Mouse (Mus musculus): ENCODE results near the gene Peli3. TPM values are rescaled to one million over a fixed set of nuclear protein-coding genes. Genes with fewer than 3 reads are reported as not detected.
"Not testable (repeated sequence)": the region's sequence is repeated elsewhere in the genome, so short reads cannot be mapped to it uniquely, and the experiment has no call there.

Peli3 gene
- polyA plus RNA-seq (2016; fragmentation: Nextera tagmentation; extraction: Ambion mirVana) = 1.4 and 1.7 TPM in 2 replicates

DNA sequence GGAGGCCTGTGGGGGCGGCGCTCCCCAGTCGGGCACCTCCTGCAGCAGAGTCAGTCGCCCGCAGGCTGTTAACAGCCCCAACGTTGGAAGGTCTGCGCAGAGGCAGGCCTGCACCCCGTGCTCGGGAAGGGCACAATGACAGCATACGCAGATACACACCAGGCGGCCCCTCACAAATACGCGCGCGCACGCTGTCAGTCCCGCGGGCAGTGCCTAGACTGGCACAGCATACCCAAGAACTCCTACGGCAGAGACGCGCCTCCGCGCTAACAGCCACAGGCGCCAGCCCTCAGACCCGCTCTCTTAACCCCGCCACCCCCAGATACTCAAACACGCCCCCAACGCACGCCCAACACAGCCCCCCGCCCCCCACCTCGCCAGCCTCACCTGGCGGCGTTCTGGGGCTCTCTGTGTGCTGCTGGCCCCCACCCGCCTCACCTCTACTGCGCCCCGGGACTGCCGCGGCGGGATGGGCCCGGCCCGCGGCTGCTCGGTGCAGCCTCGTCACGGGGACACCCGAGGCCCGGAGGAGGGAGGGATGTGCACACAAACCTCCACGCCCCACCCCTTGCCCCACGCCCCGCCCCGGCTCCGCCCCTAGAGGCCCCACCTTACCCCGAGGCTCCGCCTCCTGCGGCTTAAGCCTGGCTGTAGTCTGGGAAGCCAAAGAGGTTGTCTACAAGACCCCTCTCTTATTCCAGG, at the start of gene Peli3:
TSS of gene Peli3 (minus strand) at position 577 of the 702 bp plus-strand sequence.
- peaks cover 26% of the 10 kb centered on the region for H3K4me1 ChIP-seq
- no peaks in the 10 kb centered on the region for H3K9me3 ChIP-seq
- DNase-seq (ENCODE audit: extremely low spot score, low spot score) = peak; percentile 83
- H3K36me3 ChIP-seq (replicated peaks) = no peaks in the 10 kb centered on the region
- H3K27ac ChIP-seq = peak within 1 kb of the TSS; percentile 77
- H3K27me3 ChIP-seq (ENCODE audit: poor library complexity, severe bottlenecking) = peaks cover 35% of the 10 kb centered on the region
- WGBS = under 1% methylated on average over 55 of the region's 55 CpGs
- peak within 1 kb of the TSS; percentile 83 for H3K4me3 ChIP-seq

DNA sequence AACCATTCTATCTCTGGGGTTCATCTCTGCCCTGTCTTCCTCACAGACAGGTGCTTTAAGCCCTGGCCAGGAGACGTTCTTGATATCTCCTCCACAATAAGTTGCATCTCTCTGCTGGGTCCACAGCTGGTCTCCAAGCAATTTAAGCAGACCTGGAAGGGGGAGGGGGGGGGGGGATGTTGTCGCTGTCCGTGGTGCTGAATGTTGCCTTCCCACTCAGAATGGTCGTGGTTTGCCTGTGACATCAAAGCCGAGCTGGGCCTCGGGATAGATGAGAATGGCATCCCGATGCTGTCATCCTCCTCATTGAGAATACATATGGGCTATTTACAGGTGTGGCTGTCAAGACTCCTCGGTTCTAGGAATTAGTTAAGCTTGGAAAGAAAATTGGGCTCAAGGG, 49.4 kb upstream of the Peli3 start:
- H3K4me1 ChIP-seq = peaks cover 15% of the 10 kb centered on the region
- H3K27ac ChIP-seq = no peak overlapping the region
- no peak for DNase-seq (ENCODE audit: extremely low spot score, low spot score)
- no peaks in the 10 kb centered on the region for H3K36me3 ChIP-seq (replicated peaks)
- WGBS = 15% methylated on average over 8 of the region's 8 CpGs
- H3K9me3 ChIP-seq = no peaks in the 10 kb centered on the region
- peaks cover 61% of the 10 kb centered on the region for H3K27me3 ChIP-seq (ENCODE audit: poor library complexity, severe bottlenecking)
- H3K4me3 ChIP-seq = no peak overlapping the region

DNA sequence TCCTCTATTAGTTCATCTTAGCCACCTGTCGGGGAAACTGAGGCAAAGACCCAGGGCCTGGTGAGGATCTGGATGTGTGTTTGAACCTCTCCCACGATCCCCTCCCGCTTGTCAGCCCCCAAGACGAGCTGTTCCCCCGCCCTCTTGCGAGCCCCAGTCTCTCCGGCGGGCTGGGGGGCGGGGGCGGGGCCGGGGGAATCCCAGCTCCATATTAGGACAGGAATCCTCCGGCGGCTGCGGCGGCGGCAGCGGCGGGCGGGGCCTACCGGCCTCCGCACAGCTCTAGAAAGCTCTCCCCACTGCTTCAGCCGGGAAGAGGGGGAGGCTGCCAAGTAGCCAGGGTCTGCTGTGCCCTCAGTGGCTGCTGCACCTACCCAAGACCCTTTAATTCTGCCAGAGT, 47.8 kb upstream of the Peli3 start:
- 3% methylated on average over 21 of the region's 22 CpGs for WGBS
- H3K27ac ChIP-seq = no peak overlapping the region
- peak overlapping the region; percentile 18 for H3K4me3 ChIP-seq
- peaks cover 15% of the 10 kb centered on the region for H3K4me1 ChIP-seq
- no peaks in the 10 kb centered on the region for H3K9me3 ChIP-seq
- no peaks in the 10 kb centered on the region for H3K36me3 ChIP-seq (replicated peaks)
- peaks cover 69% of the 10 kb centered on the region for H3K27me3 ChIP-seq (ENCODE audit: poor library complexity, severe bottlenecking)
- DNase-seq (ENCODE audit: extremely low spot score, low spot score) = no peak

DNA sequence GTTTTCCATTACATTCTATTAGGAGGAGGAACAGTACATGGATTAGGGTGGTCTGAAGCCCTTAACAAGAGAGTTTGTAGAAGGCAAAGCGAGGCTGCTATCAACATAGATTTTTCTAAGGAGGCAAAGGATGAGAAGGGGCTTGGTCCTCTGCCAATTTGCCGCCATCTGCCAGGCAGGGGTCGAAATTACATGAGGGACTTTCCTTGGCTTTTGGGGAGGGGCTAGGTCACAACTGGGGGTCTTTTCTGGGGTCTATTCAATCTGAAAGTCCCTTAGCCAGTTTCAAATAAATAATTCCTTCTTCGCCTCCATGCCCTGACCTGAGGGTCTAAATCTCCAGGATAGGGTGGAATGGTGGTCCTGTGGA, 47.3 kb upstream of the Peli3 start, which contains the start of gene Npas4:
TSS of gene Npas4 (minus strand) at position 61 of the 370 bp plus-strand sequence.
- no peak within 1 kb of the TSS for H3K27ac ChIP-seq
- H3K4me1 ChIP-seq = peaks cover 15% of the 10 kb centered on the region
- H3K36me3 ChIP-seq (replicated peaks) = no peaks in the 10 kb centered on the region
- WGBS = 20% methylated on average over 4 of the region's 4 CpGs
- H3K9me3 ChIP-seq = no peaks in the 10 kb centered on the region
- peaks cover 74% of the 10 kb centered on the region for H3K27me3 ChIP-seq (ENCODE audit: poor library complexity, severe bottlenecking)
- DNase-seq (ENCODE audit: extremely low spot score, low spot score) = no peak
- peak within 1 kb of the TSS; percentile 35 for H3K4me3 ChIP-seq

DNA sequence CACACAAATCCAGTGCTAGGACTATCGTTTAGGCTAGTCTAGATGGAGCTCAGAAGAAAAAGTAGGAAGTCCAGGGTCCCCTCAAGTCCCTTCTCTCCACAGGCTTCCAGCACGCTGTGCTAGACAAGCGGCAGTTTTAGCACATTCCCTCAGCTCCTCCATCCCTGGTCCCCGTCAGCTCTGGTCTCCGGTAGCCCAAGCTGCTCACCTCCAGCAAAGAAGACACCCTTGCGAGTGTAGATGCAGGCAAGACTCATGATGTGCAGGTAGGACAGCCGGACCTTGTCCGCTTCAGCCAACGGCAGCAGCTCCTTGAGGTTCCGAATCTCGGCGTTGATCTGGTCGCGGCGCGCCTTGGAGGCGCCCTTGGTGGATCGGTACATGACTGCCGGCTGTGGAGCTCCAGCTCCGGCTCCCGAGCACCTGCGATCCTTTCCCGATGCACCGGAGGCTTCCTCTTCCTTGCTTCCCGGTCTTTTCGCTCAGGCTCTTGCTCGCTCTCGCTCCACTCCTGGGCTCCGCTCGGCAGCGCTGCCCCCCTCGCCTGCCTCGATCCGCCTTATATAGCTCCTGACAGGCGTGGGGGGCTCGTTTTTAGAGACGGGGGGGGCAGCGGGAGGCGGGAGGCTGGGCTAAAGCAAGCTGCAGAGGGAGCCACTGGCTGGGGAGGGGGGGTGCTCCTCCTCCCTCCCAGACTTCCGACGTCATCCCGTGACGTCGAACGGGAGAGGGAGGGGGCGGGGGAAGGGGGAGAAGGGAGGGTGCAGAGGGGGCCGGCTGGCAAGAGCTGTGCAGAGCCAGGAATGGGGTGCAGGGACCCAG, 46.7 kb upstream of the Peli3 start:
- no peaks in the 10 kb centered on the region for H3K9me3 ChIP-seq
- H3K27ac ChIP-seq = no peak overlapping the region
- peak overlapping the region; percentile 35 for H3K4me3 ChIP-seq
- no peak for DNase-seq (ENCODE audit: extremely low spot score, low spot score)
- peaks cover 15% of the 10 kb centered on the region for H3K4me1 ChIP-seq
- peaks cover 80% of the 10 kb centered on the region for H3K27me3 ChIP-seq (ENCODE audit: poor library complexity, severe bottlenecking)
- no peaks in the 10 kb centered on the region for H3K36me3 ChIP-seq (replicated peaks)
- WGBS = 18% methylated on average over 43 of the region's 47 CpGs

DNA sequence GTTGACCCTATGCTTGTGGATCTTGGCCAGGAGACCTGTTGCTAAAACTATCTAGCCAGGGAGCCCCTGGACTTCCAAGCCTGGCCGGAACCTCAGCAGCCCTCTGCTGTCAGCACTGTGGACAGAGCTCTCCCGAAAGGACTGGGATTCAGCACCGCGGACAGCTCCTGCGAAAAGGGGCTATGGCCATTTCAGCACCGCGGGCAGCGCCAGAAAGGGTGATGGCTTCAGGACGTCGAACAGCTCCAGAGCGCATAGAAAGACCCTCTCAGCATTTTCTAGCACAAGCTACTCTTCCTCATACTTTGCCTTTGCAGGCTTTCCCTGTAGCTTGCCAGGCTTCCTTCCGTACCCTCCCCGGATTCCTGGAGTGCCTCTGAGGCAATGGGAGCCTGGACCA, 46.1 kb upstream of the Peli3 start:
- peak; percentile 93 for DNase-seq (ENCODE audit: extremely low spot score, low spot score)
- Histone ChIP-seq H3K27me3 (ENCODE audit: poor library complexity, severe bottlenecking) (peaks cover 83% of the 10 kb centered on the region), H3K4me1 (peaks cover 15% of the 10 kb centered on the region), H3K27ac (no peak overlapping the region), H3K9me3 (no peaks in the 10 kb centered on the region), H3K36me3 (replicated peaks) (no peaks in the 10 kb centered on the region), H3K4me3 (peak overlapping the region; percentile 20; the same call in 1 of the 2 replicates)
- WGBS = 3% methylated on average over 13 of the region's 13 CpGs

DNA sequence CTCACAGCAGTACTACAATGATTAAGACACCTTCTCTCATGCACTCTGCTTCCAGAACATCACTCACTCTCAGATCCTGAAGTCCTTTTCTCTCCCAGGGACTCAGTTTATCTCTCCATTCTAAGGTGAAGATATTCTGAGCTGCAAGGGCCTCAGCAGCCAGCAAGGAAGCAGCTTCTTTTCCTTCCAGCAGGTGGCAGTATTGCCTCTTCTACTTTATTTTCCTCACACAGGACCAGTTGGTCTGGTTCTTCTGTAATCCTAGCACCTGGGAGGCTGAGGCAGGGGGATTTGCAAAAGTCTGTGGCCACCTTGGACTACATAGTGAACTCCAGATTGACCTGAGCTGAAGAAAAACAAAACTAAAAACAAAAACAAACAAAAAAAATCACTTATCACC, 38.8 kb upstream of the Peli3 start:
- Histone ChIP-seq H3K4me3 (no peak overlapping the region), H3K27me3 (ENCODE audit: poor library complexity, severe bottlenecking) (peaks cover 38% of the 10 kb centered on the region)

DNA sequence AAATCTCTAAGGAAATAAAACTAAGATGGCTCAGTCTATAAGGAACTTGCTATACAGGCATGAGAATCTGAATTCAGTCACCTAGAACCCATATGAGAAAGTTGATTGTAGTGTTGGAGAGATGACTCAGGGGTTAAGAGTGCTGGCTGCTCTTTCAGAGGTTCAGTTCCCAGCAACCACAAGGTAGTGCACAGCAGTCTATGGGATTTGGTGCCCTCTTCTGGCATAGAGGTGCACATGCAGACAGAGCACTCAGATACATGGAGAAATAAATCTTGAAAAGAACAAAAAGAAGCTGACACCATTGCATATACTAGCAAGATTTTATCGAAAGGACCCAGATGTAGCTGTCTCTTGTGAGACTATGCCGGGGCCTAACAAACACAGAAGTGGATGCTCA, 25.3 kb upstream of the Peli3 start:
- Histone ChIP-seq H3K4me3 (no peak overlapping the region), H3K27ac (no peak overlapping the region), H3K27me3 (ENCODE audit: poor library complexity, severe bottlenecking) (no peaks in the 10 kb centered on the region), H3K9me3 (no peaks in the 10 kb centered on the region), H3K4me1 (peaks cover 2% of the 10 kb centered on the region), H3K36me3 (replicated peaks) (peaks cover 41% of the 10 kb centered on the region)
- 89% methylated on average over 2 of the region's 2 CpGs for WGBS
- DNase-seq (ENCODE audit: extremely low spot score, low spot score) = no peak

More for the DNA sequence above, 38.8 kb upstream of the Peli3 start:
- Histone ChIP-seq H3K36me3 (replicated peaks) (no peaks in the 10 kb centered on the region), H3K9me3 (no peaks in the 10 kb centered on the region), H3K4me1 (no peaks in the 10 kb centered on the region), H3K27ac (no peak overlapping the region)
- peak; percentile 31 for DNase-seq (ENCODE audit: extremely low spot score, low spot score)

DNA sequence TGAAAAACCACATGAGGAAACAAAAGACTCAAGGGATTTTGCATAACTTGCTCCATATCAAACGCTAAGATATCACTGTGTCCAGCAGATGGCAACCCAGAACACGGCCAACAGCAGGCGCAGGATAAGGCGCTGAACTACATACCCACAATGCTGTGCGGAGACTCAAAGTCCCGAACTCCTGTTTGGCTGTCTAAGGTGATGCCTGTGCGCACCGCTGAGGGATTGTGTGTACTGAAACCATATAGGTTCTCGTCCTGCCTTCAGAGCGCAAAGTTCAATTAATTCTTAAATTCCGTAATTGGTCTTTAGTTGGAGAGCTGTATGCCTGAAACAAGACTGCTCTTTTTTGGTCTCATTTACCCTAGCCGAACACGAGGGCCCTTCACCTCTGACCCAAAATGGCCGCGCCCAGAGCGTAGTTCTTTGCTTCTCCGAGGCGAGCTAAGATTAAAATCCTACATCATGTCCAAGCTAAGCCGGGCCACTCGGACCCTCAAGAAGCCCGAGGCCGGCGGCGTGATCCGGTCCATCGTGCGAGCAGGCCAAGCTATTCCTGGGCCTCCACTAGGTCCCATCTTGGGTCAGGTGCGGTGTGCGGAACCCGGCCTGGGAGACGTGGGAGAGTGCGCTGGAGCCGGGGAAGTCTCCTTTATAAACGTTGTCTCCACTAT, 19.1 kb upstream of the Peli3 start, which contains the start of gene Mrpl11:
TSS of gene Mrpl11 (plus strand) at position 220 of the 674 bp plus-strand sequence.
- WGBS = under 1% methylated on average over 34 of the region's 34 CpGs

DNA sequence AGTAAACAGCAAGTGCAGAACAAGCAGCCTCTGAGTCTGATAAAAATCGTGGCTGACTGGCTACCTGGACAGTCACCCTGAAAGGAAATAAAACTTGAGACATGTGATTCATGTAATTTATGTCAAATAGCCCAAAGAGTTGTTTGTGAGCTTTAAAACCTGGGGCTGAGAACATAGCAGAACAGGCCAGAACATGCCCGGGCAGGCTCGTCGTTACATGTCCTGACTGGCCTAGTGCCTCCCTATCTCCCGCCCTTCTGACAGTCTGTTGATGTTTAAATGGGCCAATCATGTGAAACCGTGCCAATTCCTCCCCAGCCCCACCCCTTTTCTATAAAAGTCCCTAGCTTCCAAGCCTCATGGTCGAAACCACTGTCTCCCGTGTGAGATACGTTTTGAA, 5.7 kb upstream of the Peli3 start:
- H3K4me3 ChIP-seq; H3K9me3 ChIP-seq; H3K4me1 ChIP-seq; H3K27ac ChIP-seq; H3K36me3 ChIP-seq (replicated peaks); DNase-seq (ENCODE audit: extremely low spot score, low spot score); H3K27me3 ChIP-seq (ENCODE audit: poor library complexity, severe bottlenecking): not testable (repeated sequence)
- WGBS = 89% methylated on average over 9 of the region's 9 CpGs

More for the DNA sequence above, 19.1 kb upstream of the Peli3 start, which contains the start of gene Mrpl11:
- peak; percentile 87 for DNase-seq (ENCODE audit: extremely low spot score, low spot score)
- H3K4me3 ChIP-seq = peak within 1 kb of the TSS; percentile 89
- no peaks in the 10 kb centered on the region for H3K27me3 ChIP-seq (ENCODE audit: poor library complexity, severe bottlenecking)
- peak within 1 kb of the TSS; percentile 94 for H3K27ac ChIP-seq
- H3K9me3 ChIP-seq = no peaks in the 10 kb centered on the region
- peaks cover 13% of the 10 kb centered on the region for H3K4me1 ChIP-seq
- H3K36me3 ChIP-seq (replicated peaks) = peaks cover 31% of the 10 kb centered on the region

DNA sequence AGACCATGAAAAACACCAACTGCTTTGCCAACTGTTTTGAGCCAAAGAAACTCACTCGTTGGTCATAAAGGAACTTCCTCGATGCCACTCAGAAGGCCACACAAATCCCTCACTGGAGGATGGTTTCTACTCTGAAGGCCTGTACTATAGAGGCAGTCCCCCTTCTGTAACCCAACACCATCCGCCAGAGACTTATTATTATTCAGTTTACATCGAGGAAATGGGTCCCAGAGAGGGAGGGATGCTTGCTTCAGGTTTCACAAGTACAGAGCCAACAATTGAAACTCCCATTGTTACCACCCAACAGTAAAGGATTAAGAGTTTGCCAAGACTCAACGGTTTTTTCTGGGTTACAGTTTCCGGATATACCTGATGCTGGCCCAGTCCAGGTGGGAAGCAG, 2.6 kb upstream of the Peli3 start:
- H3K4me3 ChIP-seq = no peak overlapping the region
- peaks cover 33% of the 10 kb centered on the region for H3K27me3 ChIP-seq (ENCODE audit: poor library complexity, severe bottlenecking)
- H3K4me1 ChIP-seq = peaks cover 27% of the 10 kb centered on the region
- WGBS = 46% methylated on average over 6 of the region's 6 CpGs
- no peaks in the 10 kb centered on the region for H3K36me3 ChIP-seq (replicated peaks)
- no peak for DNase-seq (ENCODE audit: extremely low spot score, low spot score)
- H3K27ac ChIP-seq = no peak overlapping the region
- H3K9me3 ChIP-seq = no peaks in the 10 kb centered on the region

DNA sequence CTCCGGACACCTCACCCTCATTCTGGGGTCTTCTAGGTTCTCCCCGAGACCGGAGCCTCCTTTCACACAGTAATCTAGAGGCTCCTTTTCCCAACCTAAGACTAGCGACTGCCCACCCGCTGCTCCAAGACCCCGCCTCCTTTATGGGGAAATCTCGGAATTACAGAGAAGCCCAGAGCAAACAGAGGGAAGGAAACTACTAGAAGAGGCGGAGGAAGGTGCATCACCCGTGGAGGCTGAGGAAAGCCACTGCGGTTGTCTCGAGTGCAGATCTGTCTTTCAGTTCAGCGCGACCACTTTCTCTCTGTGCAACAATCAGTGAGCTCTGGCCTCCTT, 294 bp upstream of the Peli3 start:
- Histone ChIP-seq H3K36me3 (replicated peaks) (no peaks in the 10 kb centered on the region), H3K27ac (peak overlapping the region; percentile 77), H3K4me3 (peak overlapping the region; percentile 83), H3K27me3 (ENCODE audit: poor library complexity, severe bottlenecking) (peaks cover 35% of the 10 kb centered on the region), H3K9me3 (no peaks in the 10 kb centered on the region), H3K4me1 (peaks cover 27% of the 10 kb centered on the region)
- WGBS = 9% methylated on average over 13 of the region's 13 CpGs
- DNase-seq (ENCODE audit: extremely low spot score, low spot score) = no peak

Measured in forebrain, embryonic 10.5 days (tissue).